Mouse (Mus musculus) Muller cell, postnatal 12 days (primary cell): ENCODE results near the gene Tmem43.

Experiments
- DNase-seq: peaks from one replicate; pipeline ENCODE4 v3.0.0-alpha.2; 2015; ENCODE audit errors: inconsistent ontology term

The Tmem43 gene

GRCm38 (mm10) chr6:91533771-91534170, 60.3 kb downstream of the Tmem43 start:
- DNase-seq: peak; percentile 31

GRCm38 (mm10) chr6:91534268-91534667, 60.8 kb downstream of the Tmem43 start:
- DNase-seq: no peak

- peak; percentile 43 for DNase-seq
These were observed 61.7 kb downstream of the Tmem43 start for GRCm38 (mm10) chr6:91535231-91535630.

GRCm38 (mm10) chr6:91536047-91536765, 62.7 kb downstream of the Tmem43 start:
- DNase-seq: no peak
